Mouse (Mus musculus) ES-Bruce4 (cell line): Measurements from ENCODE around the gene Ugt1a6b.

Experiments used
- CTCF ChIP-seq: IDR thresholded peaks from one replicate; pipeline ENCODE4 v1.8.1; 2011; ENCODE audit warnings: low read depth, low read length
- EP300 ChIP-seq: IDR thresholded peaks from 2 replicates; pipeline ENCODE4 v1.6.1; 2011; ENCODE audit warnings: low read depth, low read length; ENCODE audit not compliant: insufficient read depth
- POLR2A ChIP-seq: IDR thresholded peaks from one replicate; pipeline ENCODE4 v1.8.1; 2011; ENCODE audit warnings: low read length; ENCODE audit not compliant: insufficient read depth

- TF ChIP-seq POLR2A = no peak
- no peak for TF ChIP-seq CTCF
- TF ChIP-seq EP300 = no peak
Measured at GRCm38 (mm10) chr1:88215466-88216380, 112.7 kb downstream of the Ugt1a6b start.
